Mouse (Mus musculus) right cerebral cortex, postnatal 4 days (tissue): ENCODE measurements around the gene Sectm1b.
"Not testable (repeated sequence)": the region's sequence is repeated elsewhere in the genome, so short reads cannot be mapped to it uniquely, and the experiment has no call there.

ENCODE experiments used
- DNase-seq: peaks from one replicate; pipeline ENCODE4 v3.0.0-alpha.2; 2022

Sectm1b gene

DNA sequence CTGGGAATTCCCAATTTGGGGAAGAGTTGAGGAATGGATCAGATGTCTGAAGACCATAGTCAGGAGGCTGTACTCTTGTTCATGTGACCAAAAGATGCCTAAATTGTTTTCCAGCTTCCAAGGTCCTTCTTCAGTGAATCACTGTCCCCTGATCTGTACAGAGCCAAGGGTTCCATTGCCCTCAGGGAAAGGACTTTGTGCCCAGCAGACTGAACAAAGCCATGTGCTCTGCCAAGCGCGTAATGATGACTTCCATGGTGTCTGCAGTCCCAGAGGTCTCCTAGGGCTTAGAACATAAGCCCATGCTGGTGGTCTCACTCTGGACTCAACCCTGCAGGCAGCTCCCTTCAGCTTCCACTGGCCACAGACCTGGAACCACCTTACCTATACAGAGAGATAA is 4.5 kb upstream of the Sectm1b start:
- no peak for DNase-seq

DNA sequence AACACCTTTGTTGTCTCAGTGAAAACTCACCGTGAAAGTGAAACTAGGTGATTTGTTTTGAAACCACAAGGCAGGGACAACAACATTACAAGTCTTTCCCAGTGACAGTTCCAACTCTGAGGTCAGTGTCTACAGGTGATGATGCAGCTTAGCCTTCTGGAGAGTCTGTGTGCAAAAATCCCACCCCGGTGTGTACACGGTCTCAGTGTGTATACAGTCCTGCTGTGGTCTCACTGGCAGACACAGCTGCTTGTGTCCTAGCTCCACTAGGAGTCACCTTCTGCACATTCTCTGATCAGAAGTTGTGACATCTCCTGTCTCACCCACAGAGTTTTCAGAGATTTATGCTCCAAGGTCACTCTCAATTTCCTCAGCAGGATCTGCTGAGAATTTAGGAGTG is 828 bp upstream of the Sectm1b start:
- DNase-seq, result no peak

DNA sequence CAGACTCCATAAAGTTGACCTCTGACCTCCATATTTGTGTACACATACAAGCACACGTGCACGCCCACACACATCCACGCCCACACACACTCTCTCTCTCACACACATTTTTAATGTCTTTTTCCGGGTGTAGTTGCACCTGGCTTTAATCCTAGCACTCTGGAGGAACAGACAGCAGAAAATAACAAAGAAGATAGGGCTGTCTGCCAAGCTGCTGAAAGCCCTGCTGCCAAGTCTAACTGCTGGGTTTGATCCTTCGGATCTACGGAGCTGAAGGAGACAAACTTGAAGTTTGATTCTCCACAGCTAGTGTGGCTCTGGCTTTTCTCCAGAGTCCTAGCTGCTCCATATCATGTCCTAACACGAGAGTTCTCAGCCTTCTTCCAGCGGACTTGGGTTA is 1.8 kb downstream of the Sectm1b start:
- DNase-seq, result no peak

DNA sequence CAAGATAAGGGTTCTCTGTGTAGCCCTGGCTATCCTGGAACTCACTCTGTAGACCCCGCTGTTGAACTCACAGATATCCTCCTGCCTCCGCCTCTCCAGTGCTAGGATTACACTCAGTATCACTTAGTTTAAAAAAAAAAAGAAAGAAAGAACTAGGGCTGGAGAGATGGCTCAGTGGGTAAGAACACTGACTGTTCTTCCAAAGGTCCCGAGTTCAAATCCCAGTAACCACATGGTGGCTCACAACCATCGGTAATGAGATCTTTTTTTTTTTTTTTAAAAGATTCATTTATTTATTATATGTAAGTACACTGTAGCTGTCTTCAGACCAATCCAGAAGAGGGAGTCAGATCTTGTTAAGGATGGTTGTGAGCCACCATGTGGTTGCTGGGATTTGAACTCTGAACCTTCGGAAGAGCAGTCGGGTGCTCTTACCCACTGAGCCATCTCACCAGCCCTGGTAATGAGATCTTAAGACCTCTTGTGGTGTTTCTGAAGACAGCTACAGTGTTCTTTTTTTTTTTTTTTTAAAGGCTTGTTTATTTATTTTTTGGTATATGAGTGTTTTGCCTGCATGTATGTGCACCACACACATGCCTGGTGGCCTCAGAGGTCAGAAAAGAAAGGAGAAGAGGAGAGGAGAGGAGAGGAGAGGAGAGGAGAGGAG is 2.8 kb downstream of the Sectm1b start:
- DNase-seq, result not testable (repeated sequence)

DNA sequence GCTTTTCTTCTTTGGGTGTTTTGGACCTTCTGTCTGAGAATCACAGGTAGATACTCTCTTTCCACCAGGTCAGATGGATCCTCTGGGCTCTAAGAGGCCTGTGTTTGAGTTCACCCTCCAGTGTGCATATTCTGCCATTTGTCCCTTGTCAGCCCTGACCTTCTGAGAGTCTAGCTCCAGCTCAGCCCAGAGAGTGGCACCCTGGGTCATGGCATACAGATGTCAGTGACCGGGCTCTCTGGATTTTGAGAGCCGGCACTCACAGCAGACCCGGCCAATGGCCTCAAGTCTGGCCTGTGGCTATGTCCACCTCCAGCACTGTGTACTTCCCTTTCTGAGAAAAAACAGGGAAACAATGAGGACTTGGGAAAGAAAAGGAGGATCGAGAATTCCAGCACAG is 3.9 kb downstream of the Sectm1b start:
- no peak for DNase-seq

DNA sequence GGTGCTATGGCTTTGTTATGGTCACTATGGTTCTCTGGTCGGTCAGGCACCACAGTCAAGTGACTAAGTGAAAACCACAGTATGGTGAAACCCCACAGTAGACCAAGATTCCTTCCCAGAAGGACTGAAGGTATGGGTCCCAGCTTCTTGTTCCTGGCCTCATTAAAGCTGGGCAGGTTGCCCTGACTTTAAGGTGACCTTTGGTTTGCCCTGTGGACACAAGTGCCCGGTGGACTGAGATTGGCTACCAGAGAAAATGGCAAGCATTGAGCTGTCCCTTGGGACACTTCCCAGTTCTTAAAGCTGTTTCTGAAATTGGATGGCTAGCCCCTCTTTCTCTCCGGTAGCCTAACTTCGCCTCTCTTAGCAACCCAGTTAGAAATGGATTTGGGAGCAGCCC is 4.4 kb downstream of the Sectm1b start:
- no peak for DNase-seq

DNA sequence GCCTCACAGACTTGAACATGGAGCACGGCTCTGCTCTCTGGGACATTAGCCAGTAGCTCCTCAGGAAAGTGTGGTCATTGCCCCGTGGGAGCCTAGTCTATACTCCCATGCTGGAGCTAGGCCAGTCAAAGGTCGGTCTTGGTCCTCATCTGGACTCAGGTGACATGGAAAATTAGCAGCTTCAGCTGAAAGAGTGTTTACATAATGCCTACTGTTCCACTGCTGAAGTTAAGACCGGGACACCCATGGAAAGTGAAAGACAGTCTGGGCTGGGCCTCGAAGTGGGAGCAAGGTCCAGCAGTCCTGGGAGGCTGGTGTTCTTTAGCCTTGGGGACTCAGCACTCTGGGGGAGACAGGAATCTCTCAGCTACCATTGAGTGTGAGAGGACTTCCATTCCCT is 5.2 kb downstream of the Sectm1b start:
- DNase-seq, result no peak

DNA sequence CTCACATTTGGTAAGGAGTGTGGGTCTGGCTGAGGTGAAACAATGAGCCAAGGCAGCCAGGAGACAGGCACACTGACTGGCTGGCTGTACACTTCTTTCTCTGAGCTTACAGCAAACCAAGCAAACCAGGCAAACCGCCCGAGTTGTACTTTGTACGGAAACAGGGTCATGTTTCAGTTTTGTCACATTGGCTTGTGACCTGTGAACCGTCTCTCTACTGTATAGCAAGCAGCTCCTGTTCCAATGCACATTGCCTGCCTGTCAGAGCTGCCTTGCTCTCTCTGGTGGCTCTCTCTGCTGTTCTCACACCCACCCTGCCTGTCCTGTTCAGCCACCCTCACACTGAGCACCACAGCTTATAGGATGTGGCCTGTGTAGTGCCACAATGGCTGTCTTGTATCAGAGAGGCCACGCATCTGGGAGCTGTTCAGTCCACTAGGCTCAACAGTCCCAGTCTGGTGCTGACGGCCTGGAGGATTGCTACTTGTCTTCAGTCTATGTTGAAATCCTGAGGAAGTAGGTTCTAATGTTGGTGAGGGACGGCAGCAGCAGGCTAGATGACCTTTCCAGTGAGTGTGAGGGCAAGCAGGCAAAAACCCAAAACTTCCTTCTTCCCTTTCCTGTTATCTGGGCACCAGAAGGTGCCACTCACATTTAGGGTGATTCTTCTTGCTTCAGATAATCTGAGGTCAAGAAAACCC is 6.7 kb downstream of the Sectm1b start:
- no peak for DNase-seq

DNA sequence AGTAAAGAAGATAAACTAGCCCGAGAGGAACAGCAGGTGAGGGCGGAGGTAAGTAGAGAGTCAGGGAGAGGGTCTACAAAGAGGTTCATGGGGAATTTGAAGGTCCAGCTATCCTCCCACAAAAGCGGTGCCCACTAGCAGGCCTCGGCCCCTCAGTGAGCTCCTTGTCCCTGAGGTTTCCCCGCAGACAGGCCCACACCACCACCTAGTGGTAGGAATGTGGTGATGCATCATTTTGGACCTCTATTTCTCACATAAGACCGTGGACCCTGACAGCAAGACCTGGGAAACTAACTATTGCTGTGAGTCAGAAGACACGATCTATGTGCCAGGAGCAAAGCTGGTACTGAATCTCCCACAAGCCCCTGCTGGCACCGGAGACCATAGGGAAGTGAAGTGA is 9.8 kb downstream of the Sectm1b start:
- peak; percentile 73 for DNase-seq

DNA sequence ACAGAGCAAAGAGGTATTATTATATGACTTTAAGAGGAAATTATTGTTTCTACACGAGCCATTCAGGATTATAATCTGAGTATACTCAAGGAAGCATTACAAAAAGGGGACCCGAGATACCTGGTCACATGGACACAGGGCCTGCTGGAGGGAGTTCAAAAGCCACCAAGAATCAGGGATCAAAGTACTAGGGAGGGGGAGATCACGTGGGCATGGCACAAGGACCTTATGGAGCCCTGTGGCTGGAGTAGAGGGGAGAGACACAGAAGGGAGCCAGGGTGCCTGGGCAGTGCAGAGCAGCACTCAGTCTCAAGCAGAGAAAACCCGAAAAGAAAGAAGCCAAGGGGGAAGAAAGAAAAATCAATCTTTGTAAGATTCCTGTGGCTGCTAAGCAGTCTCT is 11.0 kb downstream of the Sectm1b start:
- no peak for DNase-seq

DNA sequence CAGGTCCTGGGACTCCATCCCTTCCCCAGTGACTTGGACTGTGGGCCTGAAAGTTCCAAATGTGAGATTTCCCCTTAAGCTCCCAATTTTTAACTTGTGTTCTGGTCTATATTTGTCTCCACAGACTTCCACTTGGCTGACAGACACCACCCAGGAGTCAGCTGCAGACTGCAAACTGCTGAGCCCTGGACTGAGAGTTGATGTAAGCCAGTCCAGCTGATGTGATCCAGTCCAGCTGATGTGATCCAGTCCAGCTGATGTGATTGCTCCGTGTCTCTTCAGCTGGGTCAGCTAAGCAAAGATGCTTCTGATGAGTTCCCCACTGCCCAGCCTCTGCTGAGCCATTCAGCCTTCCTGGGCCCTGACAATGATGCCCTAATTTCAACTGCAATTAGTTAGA is 11.6 kb downstream of the Sectm1b start:
- no peak for DNase-seq

DNA sequence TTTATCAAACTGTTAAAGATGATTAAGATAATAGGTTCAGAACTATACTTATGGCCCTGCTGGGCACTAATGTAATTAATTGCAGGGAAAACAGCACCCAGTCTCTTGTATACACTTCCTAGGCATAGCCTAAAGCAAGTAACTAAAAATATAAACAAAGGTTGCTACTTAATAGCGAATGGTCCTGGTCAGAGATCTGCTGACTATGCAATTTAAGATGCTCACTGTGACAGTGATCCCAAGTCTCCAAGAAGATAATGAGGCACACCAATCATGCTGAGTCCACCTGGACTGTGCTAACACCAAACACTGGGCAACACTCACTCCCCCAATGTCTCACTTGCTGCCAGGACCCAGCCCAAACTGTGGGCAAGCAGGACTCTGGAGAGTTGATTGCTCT is 13.5 kb downstream of the Sectm1b start:
- DNase-seq, result no peak

DNA sequence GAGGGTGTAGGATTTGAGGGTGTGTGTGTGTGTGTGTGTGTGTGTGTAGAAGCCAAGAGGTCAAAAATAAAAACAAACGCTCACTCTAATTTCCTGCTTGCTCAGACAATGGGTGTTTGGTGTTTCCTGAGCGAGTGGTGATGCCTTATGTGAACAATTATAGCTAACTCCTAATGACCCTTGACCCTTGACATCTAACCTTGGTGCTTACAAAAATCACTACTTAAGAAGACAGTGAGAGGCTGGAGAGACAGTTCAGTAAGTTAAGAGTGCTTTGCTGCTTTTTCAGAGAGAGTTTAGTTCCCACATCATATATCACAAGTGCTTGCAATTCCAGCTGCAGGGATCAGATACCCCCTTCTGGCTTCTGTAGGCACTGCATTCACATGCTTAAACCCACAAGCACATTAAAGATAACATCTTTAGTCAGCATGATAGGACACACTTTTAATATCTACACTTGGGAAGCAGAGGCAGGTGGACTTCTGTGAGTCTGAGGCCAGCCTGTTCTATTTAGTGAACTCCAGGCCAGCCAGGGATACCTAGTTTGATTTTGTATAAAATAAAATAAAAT is 15.5 kb downstream of the Sectm1b start:
- DNase-seq, result peak; percentile 15

DNA sequence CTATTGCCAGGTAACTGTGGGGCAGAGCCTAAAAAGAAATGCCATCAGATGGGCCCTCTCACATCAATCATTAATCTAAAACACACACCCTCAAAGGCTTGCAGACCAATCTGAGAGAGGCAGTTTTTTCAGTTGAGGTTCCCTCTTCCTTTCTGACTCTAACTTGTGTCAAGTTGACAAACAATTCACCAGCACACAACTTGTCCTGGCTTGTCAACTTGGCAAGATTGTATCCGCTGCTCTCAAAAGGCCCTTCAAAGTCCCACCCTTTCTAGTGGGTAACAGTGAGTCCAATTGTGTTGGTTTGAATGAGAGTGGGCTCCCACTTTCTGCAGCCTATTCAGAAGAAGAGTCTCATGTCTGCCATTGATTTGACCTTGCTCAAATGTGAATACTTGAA is 18.1 kb downstream of the Sectm1b start:
- DNase-seq, result no peak

DNA sequence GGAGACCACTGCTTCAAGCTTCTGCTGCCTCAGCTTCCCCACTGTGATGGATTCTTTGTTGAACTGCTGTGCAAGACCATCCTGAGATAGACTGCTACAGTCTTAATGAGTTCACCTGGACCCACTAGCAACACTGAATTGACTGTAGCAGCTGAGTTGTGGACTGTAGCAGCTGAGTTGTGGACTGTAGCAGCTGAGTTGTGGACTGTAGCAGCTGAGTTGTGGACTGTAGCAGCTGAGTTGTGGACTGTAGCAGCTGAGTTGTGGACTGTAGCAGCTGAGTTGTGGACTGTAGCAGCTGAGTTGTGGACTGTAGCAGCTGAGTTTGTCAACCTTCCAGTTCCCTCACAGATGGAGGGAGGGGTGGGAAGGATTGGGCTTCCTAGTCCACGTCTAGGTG is 20.3 kb downstream of the Sectm1b start:
- not testable (repeated sequence) for DNase-seq

DNA sequence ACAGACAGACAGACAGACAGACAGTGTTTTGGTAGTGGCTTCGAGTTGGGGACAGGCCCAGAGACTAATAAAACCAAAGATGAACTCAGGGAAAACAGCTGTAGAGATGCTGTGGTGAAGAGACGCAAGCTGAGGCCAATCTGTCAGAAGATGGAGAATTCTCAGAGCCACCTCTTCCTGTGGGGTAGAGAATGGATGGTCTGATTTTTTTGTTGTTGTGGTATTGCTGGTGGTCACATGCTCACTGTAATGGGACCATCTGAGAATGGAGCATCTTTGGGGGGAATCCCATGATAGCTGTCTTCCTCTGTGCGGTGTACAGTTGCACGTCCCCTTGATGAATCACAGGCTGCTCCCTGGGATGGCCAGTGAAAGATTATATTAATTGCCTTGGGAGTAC is 20.9 kb downstream of the Sectm1b start:
- no peak for DNase-seq

DNA sequence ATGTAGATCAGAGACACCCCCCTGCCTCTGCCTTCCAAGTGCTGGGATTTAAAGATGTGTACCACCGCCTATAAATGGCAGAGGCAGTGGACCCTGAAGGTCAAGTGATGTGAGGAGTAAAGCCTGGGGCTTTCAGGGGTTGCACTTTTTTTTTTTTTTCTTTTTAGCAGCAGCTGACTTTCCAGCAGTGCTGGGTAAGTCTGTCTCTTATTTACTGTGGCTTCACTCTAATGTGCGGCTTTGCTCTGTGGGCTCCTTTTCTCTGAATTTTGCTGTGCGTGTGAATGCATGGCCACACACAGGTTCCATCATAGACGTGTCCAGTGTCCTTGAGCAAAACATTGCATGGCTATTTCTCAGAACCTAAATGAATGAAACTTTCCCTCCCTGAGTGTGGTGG is 21.7 kb downstream of the Sectm1b start:
- DNase-seq, result no peak

DNA sequence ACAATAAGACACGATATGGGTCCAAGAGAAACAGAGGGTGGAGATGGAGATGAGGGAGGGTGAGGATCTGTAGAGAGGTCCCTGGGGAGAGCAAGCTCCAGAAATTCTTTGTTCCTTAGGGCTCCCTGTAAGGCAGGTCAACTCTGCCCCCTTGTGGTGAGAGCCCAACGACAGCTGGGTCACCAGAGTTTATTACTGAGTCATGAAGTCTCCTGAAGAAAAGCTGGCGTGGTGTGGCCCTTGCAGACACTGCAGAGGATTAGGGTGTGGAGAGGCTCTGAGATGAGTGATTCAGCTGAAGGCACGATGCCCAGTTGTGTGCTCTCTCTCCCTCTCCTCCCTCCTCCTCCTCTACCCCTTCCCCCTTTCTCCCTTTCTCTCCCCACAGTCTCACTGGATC is 22.2 kb downstream of the Sectm1b start:
- peak; percentile 80 for DNase-seq

DNA sequence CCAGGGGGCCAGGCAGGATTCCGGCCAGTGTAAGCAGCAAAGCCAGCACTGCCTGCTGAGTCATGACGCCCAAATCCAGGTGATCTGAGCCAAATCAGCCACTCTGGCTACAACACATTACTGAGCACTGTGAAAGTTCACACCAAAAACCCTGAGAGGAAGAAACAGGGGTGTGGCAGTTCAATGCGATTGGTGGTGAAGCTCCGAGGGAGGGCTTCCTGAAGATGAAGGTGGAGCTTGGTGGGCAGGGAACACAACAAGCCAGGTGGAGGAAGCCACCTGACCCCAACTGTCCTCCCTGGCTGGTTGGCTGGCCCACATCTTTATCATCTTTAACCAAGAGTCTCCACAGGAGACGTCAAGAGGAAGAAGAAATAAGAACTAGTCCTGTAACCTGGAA is 24.1 kb downstream of the Sectm1b start, which contains the start of gene Cd7:
TSS of gene Cd7 (minus strand) at position 117 of the 400 bp plus-strand sequence.
- no peak for DNase-seq

DNA sequence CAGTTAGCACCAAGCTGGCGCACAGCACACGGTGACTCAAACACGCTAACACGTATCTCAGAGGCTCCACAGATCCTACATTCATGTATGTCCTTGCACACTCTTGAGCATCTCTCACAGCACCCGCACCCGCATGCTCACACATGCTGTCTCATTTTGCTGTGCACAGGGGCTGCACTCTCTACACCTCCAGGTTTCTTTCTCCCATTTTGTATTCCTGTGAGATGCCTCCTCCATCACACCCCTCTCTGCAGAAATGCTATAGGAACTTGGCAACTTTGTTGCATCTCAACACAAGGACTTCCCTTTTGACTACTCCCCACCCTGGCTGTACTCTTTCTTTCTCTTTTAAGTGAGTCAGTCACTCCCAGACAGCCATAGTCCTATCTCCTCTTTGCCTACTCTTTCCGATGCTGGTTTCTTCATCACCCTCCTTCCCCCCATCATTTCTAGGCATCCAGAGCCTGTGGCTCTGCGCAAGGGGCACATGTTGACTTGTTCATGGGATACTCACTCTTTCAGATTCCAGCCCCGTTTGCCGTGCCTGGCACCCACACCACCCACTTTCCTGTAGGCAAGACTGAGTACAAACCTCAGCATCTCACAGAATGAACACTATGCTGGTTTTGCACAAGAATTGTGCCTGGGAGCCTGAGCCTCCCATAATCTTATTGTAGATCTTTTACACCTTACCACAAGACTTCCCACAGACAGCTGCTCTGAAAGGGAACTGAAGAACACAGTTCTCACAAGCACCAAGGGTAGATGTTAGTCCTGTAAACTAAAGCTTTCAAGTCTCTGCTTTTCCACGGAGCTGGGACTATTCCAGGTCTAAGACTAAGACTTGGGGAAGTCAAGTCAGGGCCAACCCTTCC is 24.8 kb downstream of the Sectm1b start:
- DNase-seq, result no peak

DNA sequence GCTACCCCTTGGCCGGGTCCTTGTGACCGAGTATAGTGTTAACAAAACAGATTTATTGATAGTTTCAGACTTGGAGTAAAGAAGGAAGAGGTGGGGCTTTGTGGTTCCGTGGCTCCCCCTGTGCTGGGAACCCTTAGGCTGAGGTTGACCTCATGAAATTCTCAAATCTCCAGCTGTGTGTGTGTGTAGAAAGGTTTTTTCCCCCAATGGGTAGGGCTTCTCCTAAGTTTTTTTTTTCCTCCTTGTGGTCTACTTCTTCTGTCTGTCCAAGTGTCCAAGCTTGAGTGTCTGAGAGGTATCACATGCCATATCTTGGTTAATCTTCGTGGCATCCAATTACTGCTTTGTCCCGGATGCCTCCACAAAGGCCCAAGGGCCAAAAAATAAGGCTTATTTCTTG is 30.3 kb downstream of the Sectm1b start:
- no peak for DNase-seq

DNA sequence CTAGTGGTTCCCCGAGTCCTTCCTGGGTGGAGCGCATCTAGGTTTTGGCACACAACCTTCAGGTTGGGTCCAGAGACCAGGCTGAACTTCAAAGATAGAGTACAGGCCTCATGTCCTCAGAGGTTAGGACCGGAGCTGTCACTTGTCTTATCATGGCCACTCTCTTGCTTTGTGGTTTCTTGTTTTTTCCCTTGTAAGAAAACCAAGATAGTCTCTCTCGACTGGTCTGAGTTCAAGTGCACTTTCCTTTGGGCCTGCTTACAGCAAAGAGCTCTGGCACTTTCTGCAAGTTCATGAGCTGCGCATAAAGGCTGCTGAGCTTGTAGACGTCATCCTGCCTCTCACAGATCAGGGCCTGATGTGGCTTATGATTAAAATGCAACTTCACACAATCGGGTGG is 36.1 kb downstream of the Sectm1b start:
- DNase-seq, result no peak

DNA sequence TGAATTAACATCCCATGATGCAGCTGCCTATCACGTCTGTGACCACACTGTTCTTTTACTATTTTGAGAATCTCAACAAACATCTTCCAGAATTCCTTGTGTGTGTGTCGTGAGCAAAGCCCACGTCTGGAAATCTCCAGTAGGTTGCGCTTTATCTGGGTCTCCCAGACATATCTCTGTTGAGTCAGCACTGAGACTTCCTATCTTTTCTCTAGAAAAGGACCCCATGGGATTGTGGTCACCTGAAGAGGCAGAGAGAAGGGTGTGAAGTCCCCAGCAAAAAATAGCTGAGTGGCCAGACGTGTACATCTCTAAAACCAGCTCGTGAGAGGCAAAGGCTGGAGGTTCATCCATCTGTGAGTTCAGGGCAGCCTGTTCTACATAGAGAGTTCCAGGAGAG is 39.2 kb downstream of the Sectm1b start:
- DNase-seq, result no peak

DNA sequence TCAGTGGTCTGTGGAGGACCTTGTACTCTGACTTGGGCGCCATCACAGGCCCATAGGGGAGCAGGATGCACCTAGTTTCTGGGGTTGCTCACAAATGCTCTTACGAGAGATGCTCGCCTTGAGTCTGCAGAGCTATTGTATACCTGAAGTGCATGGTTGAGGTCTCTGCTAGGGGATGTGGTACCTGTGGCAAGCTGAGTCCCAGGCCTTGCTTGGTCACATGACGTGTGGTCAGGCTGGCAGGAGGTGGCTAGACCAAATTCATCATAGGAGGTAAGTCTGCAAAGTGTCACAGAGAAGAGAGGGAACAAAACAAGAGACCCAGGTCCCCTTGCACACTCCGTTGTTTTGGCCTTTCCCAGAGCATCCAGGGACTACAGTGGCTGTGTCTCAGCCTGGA is 43.9 kb downstream of the Sectm1b start:
- DNase-seq, result no peak
